Mouse (Mus musculus): ENCODE measurements around the gene Rai1. TPM values are rescaled to one million over a fixed set of nuclear protein-coding genes. Genes with fewer than 3 reads are reported as not detected.

Gene Rai1
- polyA plus RNA-seq, 1 experiment from 2014 or later: 31.2 TPM

- H3K9me3 ChIP-seq (ENCODE audit: control insufficient read depth, low read length): no peaks in the 10 kb centered on the region
- no peak overlapping the region for H3K9ac ChIP-seq (ENCODE audit: low read length)
- H3K4me1 ChIP-seq (replicated peaks; ENCODE audit: control insufficient read depth, insufficient read depth, low read length): peaks cover 22% of the 10 kb centered on the region
- WGBS: 72% methylated on average over 4 of the region's 4 CpGs
- no peaks in the 10 kb centered on the region for H3K27me3 ChIP-seq (replicated peaks; ENCODE audit: control insufficient read depth, insufficient read depth, low read length)
- no peak for DNase-seq (ENCODE audit: low spot score)
- no peak overlapping the region for H3K27ac ChIP-seq (ENCODE audit: low read depth)
- H3K36me3 ChIP-seq (ENCODE audit: control insufficient read depth, insufficient read depth, low read length): peaks cover 45% of the 10 kb centered on the region
- ATAC-seq (replicated peaks; ENCODE audit: low FRiP score, low TSS enrichment, low read depth): no peak
- H3K4me2 ChIP-seq (ENCODE audit: low read length): no peak overlapping the region
- no peak overlapping the region for H3K4me3 ChIP-seq (ENCODE audit: low read depth, low read length)
Observed at GRCm38 (mm10) chr11:60143086-60143485, 38.3 kb downstream of the Rai1 start.

- H3K4me2 ChIP-seq (ENCODE audit: low read length): no peak overlapping the region
- H3K27ac ChIP-seq (ENCODE audit: low read depth): no peak overlapping the region
- H3K9ac ChIP-seq (ENCODE audit: low read length): no peak overlapping the region
- DNase-seq (ENCODE audit: low spot score): no peak
- WGBS: 92% methylated on average over 4 of the region's 4 CpGs
- H3K27me3 ChIP-seq (replicated peaks; ENCODE audit: control insufficient read depth, insufficient read depth, low read length): no peaks in the 10 kb centered on the region
- no peak overlapping the region for H3K4me3 ChIP-seq (ENCODE audit: low read depth, low read length)
- peaks cover 19% of the 10 kb centered on the region for H3K4me1 ChIP-seq (replicated peaks; ENCODE audit: control insufficient read depth, insufficient read depth, low read length)
- H3K9me3 ChIP-seq (ENCODE audit: control insufficient read depth, low read length): no peaks in the 10 kb centered on the region
- no peak for ATAC-seq (replicated peaks; ENCODE audit: low FRiP score, low TSS enrichment, low read depth)
- peaks cover 56% of the 10 kb centered on the region for H3K36me3 ChIP-seq (ENCODE audit: control insufficient read depth, insufficient read depth, low read length)
Observed at GRCm38 (mm10) chr11:60146170-60146569, 41.4 kb downstream of the Rai1 start.

GRCm38 (mm10) chr11:60148591-60148990, 43.8 kb downstream of the Rai1 start:
- H3K9ac ChIP-seq (ENCODE audit: low read length): no peak overlapping the region
- H3K9me3 ChIP-seq (ENCODE audit: control insufficient read depth, low read length): no peaks in the 10 kb centered on the region
- no peaks in the 10 kb centered on the region for H3K27me3 ChIP-seq (replicated peaks; ENCODE audit: control insufficient read depth, insufficient read depth, low read length)
- no peak overlapping the region for H3K27ac ChIP-seq (ENCODE audit: low read depth)
- no peak overlapping the region for H3K4me2 ChIP-seq (ENCODE audit: low read length)
- no peak overlapping the region for H3K4me3 ChIP-seq (ENCODE audit: low read depth, low read length)
- no peak for ATAC-seq (replicated peaks; ENCODE audit: low FRiP score, low TSS enrichment, low read depth)
- H3K36me3 ChIP-seq (ENCODE audit: control insufficient read depth, insufficient read depth, low read length): peaks cover 54% of the 10 kb centered on the region
- peaks cover 4% of the 10 kb centered on the region; the same call in 1 of the 2 replicates for H3K4me1 ChIP-seq (replicated peaks; ENCODE audit: control insufficient read depth, insufficient read depth, low read length)
- 80% methylated on average over 5 of the region's 5 CpGs for WGBS
- DNase-seq (ENCODE audit: low spot score): no peak

GRCm38 (mm10) chr11:60149086-60149485, 44.3 kb downstream of the Rai1 start:
- 69% methylated on average over 3 of the region's 3 CpGs for WGBS
- Histone ChIP-seq H3K9ac (ENCODE audit: low read length) (no peak overlapping the region), H3K4me2 (ENCODE audit: low read length) (no peak overlapping the region), H3K36me3 (ENCODE audit: control insufficient read depth, insufficient read depth, low read length) (peaks cover 54% of the 10 kb centered on the region), H3K4me1 (replicated peaks; ENCODE audit: control insufficient read depth, insufficient read depth, low read length) (peaks cover 4% of the 10 kb centered on the region; the same call in 1 of the 2 replicates), H3K9me3 (ENCODE audit: control insufficient read depth, low read length) (no peaks in the 10 kb centered on the region), H3K4me3 (ENCODE audit: low read depth, low read length) (no peak overlapping the region), H3K27me3 (replicated peaks; ENCODE audit: control insufficient read depth, insufficient read depth, low read length) (no peaks in the 10 kb centered on the region), H3K27ac (ENCODE audit: low read depth) (no peak overlapping the region)
- no peak for ATAC-seq (replicated peaks; ENCODE audit: low FRiP score, low TSS enrichment, low read depth)
- DNase-seq (ENCODE audit: low spot score): no peak

- Histone ChIP-seq H3K9ac (ENCODE audit: low read length) (no peak overlapping the region), H3K4me3 (ENCODE audit: low read depth, low read length) (no peak overlapping the region), H3K4me1 (replicated peaks; ENCODE audit: control insufficient read depth, insufficient read depth, low read length) (peaks cover 4% of the 10 kb centered on the region; the same call in 1 of the 2 replicates), H3K36me3 (ENCODE audit: control insufficient read depth, insufficient read depth, low read length) (peaks cover 50% of the 10 kb centered on the region), H3K4me2 (ENCODE audit: low read length) (no peak overlapping the region), H3K27ac (ENCODE audit: low read depth) (no peak overlapping the region), H3K27me3 (replicated peaks; ENCODE audit: control insufficient read depth, insufficient read depth, low read length) (no peaks in the 10 kb centered on the region), H3K9me3 (ENCODE audit: control insufficient read depth, low read length) (no peaks in the 10 kb centered on the region)
- WGBS: 66% methylated on average over 3 of the region's 3 CpGs
- no peak for ATAC-seq (replicated peaks; ENCODE audit: low FRiP score, low TSS enrichment, low read depth)
- DNase-seq (ENCODE audit: low spot score): no peak
Observed at GRCm38 (mm10) chr11:60150677-60151076, 45.9 kb downstream of the Rai1 start.

GRCm38 (mm10) chr11:60152339-60152738, 47.5 kb downstream of the Rai1 start:
- no peak overlapping the region for H3K4me2 ChIP-seq (ENCODE audit: low read length)
- WGBS: 83% methylated on average over 1 of the region's 1 CpGs

GRCm38 (mm10) chr11:60153936-60154335, 49.1 kb downstream of the Rai1 start:
- H3K9me3 ChIP-seq (ENCODE audit: control insufficient read depth, low read length): no peaks in the 10 kb centered on the region
- H3K9ac ChIP-seq (ENCODE audit: low read length): no peak overlapping the region
- DNase-seq (ENCODE audit: low spot score) (no peak), ATAC-seq (replicated peaks; ENCODE audit: low FRiP score, low TSS enrichment, low read depth) (no peak)
- peaks cover 5% of the 10 kb centered on the region for H3K4me1 ChIP-seq (replicated peaks; ENCODE audit: control insufficient read depth, insufficient read depth, low read length)
- WGBS: 88% methylated on average over 3 of the region's 3 CpGs
- H3K27ac ChIP-seq (ENCODE audit: low read depth): no peak overlapping the region
- H3K4me3 ChIP-seq (ENCODE audit: low read depth, low read length): no peak overlapping the region
- no peaks in the 10 kb centered on the region for H3K27me3 ChIP-seq (replicated peaks; ENCODE audit: control insufficient read depth, insufficient read depth, low read length)
- no peak overlapping the region for H3K4me2 ChIP-seq (ENCODE audit: low read length)
- H3K36me3 ChIP-seq (ENCODE audit: control insufficient read depth, insufficient read depth, low read length): peaks cover 26% of the 10 kb centered on the region

More at GRCm38 (mm10) chr11:60152339-60152738, 47.5 kb downstream of the Rai1 start:
- peaks cover 4% of the 10 kb centered on the region; the same call in 1 of the 2 replicates for H3K4me1 ChIP-seq (replicated peaks; ENCODE audit: control insufficient read depth, insufficient read depth, low read length)
- ATAC-seq (replicated peaks; ENCODE audit: low FRiP score, low TSS enrichment, low read depth): no peak
- H3K9ac ChIP-seq (ENCODE audit: low read length): no peak overlapping the region
- H3K4me3 ChIP-seq (ENCODE audit: low read depth, low read length): no peak overlapping the region
- no peak overlapping the region for H3K27ac ChIP-seq (ENCODE audit: low read depth)
- peaks cover 37% of the 10 kb centered on the region for H3K36me3 ChIP-seq (ENCODE audit: control insufficient read depth, insufficient read depth, low read length)
- no peaks in the 10 kb centered on the region for H3K27me3 ChIP-seq (replicated peaks; ENCODE audit: control insufficient read depth, insufficient read depth, low read length)
- no peaks in the 10 kb centered on the region for H3K9me3 ChIP-seq (ENCODE audit: control insufficient read depth, low read length)
- DNase-seq (ENCODE audit: low spot score): no peak

- Histone ChIP-seq H3K9me3 (ENCODE audit: control insufficient read depth, low read length) (no peaks in the 10 kb centered on the region), H3K4me3 (ENCODE audit: low read depth, low read length) (no peak overlapping the region), H3K27me3 (replicated peaks; ENCODE audit: control insufficient read depth, insufficient read depth, low read length) (no peaks in the 10 kb centered on the region), H3K9ac (ENCODE audit: low read length) (no peak overlapping the region), H3K4me2 (ENCODE audit: low read length) (no peak overlapping the region), H3K36me3 (ENCODE audit: control insufficient read depth, insufficient read depth, low read length) (peaks cover 30% of the 10 kb centered on the region), H3K27ac (ENCODE audit: low read depth) (no peak overlapping the region), H3K4me1 (replicated peaks; ENCODE audit: control insufficient read depth, insufficient read depth, low read length) (peaks cover 10% of the 10 kb centered on the region)
- ATAC-seq (replicated peaks; ENCODE audit: low FRiP score, low TSS enrichment, low read depth) (no peak), DNase-seq (ENCODE audit: low spot score) (no peak)
- WGBS: 84% methylated on average over 5 of the region's 5 CpGs
Observed at GRCm38 (mm10) chr11:60155690-60156089, 50.9 kb downstream of the Rai1 start.

GRCm38 (mm10) chr11:60158271-60158670, 53.5 kb downstream of the Rai1 start:
- Histone ChIP-seq H3K36me3 (ENCODE audit: control insufficient read depth, insufficient read depth, low read length) (peaks cover 29% of the 10 kb centered on the region), H3K27me3 (replicated peaks; ENCODE audit: control insufficient read depth, insufficient read depth, low read length) (no peaks in the 10 kb centered on the region), H3K4me3 (ENCODE audit: low read depth, low read length) (no peak overlapping the region), H3K4me1 (replicated peaks; ENCODE audit: control insufficient read depth, insufficient read depth, low read length) (peaks cover 16% of the 10 kb centered on the region), H3K27ac (ENCODE audit: low read depth) (no peak overlapping the region), H3K9ac (ENCODE audit: low read length) (no peak overlapping the region), H3K9me3 (ENCODE audit: control insufficient read depth, low read length) (no peaks in the 10 kb centered on the region), H3K4me2 (ENCODE audit: low read length) (no peak overlapping the region)
- DNase-seq (ENCODE audit: low spot score) (no peak), ATAC-seq (replicated peaks; ENCODE audit: low FRiP score, low TSS enrichment, low read depth) (no peak)
- WGBS: 76% methylated on average over 4 of the region's 4 CpGs

Measured in intestine, embryonic 14.5 days (tissue).